Mouse (Mus musculus): Measurements from ENCODE around the gene Mllt10.
A peak's percentile ranks its signal among the peaks of the same experiment; 100 is the strongest.

Mllt10 gene

DNA sequence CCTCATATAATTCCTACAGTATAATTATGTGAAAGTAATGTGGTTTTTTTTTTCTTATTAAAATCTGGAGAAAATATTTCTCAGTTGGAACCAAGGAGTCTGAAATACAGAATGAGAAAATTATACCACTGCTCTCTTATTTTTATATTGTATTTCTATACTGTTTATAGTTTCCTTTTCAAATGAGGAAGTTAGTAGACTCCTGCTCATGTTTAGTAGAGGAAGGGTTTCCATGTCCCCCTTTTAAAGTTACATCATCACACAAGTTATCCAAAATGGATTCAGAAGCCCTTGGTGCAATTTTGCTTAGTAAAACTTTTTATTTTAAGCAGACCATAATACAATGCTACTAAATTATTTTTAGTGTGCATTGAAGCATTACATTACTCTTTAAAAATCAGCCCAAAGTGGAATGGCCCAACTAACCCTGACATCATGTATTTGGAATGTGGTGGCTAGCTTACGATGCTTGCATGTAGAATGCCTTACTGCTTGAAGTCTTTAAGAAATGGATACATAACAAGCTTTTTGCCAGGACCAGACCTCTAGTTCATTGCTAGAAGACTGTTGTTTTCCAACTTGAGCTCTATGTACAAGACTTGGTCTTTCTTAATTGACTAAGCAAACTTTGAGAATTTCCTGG, 146.9 kb downstream of the Mllt10 start:
- DNase-seq (ENCODE audit: low spot score in 2 of 2), result no peak

DNA sequence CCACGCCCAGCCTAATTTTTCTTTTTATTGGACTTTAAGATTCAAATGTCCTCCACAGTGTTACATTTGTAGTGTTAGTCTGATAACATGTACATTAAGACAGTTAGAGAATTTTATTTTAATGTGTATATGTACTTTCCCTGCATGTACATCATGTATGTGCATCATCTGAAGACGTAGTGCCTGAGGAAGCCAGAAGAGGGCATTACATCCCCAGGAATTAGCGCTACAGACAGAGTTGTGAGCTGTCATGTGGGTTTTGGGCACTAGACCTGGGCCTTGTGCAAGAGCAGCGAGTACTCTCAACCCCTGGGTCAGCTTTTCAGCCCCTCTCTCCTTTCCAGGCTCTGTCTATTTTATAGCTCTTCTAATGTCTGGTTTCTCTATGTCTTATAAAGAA, 147.9 kb downstream of the Mllt10 start:
- no peak for DNase-seq (ENCODE audit: low spot score in 2 of 2)

DNA sequence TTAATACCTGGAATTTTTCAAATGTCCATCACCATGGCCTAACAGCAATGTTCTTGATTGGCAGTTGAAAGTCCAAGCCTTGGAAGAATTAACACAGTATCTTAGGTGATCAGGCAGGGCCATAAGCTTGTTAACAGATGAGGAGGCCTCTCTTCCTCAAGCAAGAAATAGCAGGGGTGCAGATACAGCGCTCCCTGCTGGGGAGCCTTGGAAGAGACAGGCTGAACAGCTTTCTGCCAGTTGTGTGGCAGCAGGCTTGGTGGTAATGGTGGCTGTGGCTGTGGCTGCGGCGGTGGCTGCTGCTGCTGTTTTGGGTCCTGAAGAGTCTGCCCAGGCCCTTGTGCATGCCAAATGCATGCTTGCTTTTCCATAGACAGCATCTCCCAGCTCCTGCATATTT, 150.1 kb downstream of the Mllt10 start:
- peak in 1 of 2 experiments; percentile 41 for DNase-seq (ENCODE audit: low spot score in 2 of 2)

DNA sequence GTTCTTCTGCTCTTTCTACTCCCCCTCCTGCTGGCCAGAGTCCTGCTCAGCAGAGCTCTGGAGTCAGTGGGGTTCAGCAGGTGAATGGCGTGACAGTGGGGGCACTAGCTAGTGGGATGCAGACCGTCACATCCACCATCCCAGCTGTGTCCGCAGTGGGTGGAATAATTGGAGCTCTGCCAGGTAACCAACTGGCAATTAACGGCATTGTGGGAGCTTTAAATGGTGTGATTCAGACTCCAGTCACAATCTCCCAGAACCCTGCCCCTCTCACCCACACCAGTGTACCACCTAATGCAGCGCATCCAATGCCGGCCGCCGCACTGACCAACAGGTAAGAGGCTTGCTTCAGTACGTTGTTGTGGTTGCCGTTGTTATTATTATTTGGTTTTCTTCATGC, 151.8 kb downstream of the Mllt10 start:
- peak; percentile 37 to 51 for DNase-seq (ENCODE audit: low spot score in 2 of 2)

DNA sequence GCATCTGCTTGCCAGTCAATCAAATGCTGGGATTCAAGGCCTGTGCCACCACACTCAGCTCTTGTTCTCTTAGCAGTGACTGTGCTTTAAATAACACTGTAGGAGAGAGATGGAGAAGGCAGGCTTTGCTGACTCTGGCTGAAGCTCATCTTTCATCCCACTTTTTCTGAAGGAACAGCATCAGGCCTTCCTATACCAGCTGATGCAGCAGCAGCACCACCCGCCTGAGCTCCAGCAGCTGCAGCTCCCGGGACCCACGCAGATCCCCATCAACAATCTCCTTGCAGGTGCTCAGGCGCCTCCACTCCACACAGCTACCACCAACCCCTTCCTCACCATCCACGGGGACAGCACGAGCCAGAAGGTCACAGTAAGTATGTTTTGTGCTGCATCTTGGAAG, 153.5 kb downstream of the Mllt10 start:
- DNase-seq (ENCODE audit: low spot score in 2 of 2), result peak; percentile 73 to 74

DNA sequence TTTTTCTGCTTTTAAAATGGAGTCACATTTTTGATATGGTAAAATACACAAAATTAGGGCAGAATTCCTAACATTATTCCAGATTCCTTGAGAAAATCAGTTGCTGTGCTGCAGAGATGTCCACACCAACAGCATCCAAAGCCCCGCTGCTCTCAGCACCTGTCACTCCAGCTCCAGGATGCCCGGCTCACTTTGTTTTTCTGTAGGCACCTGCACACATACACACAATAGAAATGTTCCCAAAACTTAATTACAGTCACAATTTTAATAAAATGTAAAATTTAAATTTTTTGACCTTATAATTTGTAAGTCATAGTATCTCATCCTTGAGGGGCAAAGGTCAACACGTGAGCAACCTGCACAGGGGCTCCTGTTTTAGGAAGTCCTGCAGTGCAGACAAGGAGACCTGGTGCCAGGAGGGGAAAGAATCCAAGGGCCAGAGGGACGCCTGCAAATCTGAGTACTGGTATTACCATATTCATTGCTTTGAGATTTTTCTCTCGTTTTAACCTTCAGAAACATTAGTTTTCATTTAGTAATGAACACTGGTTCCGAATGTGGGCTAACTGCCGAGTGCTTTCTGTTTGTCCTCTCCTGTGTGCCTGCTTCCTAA, 154.3 kb downstream of the Mllt10 start:
- no peak for DNase-seq (ENCODE audit: low spot score in 2 of 2)

DNA sequence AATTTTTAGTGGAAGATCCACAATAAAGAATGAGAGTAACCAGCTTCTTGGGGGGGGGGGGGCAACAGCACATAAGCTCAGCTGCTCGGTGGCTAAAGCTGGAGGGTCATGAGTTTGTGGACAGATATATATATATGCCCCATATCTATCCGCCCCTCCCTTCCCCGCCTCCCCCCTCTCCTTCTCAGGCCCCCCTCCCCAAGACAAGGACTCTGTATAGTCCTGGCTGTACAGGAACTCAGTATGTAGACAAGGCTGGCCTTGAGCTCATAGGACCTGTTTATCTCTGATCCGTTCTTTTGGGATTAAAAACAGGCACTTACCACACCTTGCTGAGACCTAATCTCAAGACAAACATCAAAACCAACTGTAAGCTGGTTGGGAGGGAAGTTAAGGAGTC, 154.9 kb downstream of the Mllt10 start:
- DNase-seq (ENCODE audit: low spot score in 2 of 2), result no peak

DNA sequence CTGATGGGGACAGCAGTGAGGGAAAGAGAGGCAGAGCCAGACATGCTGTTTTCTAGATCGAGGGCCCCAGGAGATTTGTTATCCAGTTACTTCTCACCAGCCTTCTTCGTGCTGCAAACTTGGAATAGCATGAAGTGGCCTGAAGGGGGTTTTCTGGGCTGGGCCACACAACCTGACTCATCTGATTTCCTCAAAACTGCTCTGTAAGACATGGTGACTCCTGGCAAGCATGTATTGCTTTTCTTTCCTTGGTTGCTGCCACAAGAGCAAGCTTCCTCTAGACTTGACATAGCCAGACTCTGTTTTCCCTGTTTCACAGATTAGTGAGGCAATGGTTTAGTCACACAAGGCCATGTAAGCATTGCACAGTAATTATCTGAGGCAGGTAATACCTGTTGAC, 159.0 kb downstream of the Mllt10 start:
- DNase-seq (ENCODE audit: low spot score in 2 of 2), result no peak

DNA sequence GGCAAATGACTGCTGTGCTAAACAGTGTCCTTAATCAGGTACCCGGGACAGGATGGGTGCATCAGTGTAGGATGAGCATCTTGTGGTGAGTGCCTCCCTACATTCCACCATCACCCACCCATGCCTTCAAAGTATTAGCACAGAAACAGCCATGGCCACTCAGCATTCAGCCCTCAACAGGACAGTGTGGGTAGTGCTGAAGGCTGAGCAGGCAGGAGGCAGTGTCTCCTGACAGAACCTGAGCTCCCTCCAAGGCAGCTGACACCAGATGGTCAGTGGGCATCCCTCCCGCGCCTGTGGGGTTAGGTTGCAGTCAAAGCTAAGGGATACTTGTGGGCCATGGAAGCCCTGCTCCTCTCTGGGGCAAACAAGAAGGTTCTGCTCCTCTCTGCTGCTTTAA, 162.8 kb downstream of the Mllt10 start:
- DNase-seq (ENCODE audit: low spot score in 2 of 2), result no peak

DNA sequence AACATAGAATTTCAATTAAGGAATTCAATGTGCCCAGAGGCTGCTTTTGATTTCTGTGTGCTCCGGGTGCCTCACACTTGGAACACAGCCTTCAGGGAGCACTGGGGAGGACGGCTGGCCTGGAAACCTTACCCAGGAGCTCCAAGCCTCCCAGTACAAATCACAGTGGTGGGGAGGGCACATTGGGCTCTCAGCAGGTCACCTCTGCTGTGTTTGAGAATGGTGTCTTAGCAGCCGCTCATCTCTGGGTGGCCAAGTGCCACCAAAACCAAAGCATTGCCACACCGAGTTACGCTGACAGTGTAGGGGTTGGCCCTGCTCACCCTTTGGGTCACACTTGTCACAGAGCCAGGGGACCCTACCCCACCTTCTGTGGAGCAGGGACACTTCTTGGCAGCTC, 163.5 kb downstream of the Mllt10 start:
- DNase-seq (ENCODE audit: low spot score in 2 of 2), result no peak

DNA sequence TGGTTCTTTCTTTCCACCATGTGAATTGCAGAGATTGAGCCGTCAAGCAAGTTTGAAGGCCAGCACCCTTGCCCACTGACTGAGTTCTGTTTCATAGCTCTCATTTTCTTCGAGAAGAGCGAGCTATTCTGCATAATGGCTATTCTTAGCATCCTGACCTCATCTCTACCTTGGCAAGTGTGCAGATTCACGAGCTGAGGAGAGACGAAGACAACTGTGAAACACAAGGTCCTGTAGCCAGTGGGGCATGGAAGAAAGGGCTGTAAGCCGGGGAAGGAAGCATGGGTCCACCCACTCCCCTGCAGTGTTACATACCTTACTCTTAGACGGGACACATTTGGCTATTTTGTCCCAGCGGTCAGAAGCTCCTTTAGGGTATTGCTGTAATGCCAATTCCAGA, 164.1 kb downstream of the Mllt10 start:
- no peak for DNase-seq (ENCODE audit: low spot score in 2 of 2)

DNA sequence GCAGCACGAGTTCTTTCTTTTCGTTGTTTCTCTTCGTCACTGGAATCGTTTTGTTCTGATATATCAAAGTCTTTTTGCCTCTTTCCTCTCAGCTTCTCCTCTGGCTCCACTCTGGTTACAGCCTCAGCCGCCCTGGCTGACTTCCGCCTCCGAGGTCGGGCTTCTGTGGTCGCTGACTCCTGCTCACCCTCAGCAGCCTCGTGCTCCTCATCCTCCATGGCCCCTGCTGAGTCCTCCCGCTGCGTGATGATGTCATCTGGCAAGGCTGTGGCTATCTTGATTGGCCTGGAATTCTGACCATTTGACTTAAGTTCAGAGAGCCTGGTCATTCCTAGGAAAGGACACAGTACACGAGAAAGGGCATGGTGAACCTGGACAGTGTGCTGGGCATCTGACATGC, 164.5 kb downstream of the Mllt10 start:
- no peak for DNase-seq (ENCODE audit: low spot score in 2 of 2)

DNA sequence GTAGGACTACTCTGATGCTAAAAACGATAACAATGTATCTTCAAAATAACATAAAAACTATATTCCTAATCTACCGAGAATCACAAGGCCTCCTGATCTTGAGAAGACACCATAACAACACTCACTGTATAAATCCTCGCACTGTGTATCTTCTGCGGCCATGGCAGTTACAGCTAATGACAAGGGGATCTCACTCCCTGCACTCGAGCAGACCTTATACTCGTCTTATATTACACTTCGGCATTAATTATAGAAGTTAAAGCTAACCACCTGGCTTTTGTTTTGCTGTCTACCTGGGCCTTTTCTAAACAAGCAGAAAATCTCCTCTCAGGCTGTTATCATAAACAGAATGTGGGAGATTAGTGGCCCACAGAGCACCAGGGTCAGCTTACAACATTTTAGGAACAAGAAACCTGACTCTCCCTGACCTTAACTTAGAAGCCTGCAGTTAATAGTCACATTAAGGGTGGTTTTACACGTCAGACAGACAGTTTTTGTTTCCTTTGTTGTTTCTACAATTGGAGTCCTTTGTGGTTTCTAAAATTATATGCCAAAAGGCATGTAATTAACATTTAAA, 173.5 kb downstream of the Mllt10 start:
- DNase-seq (ENCODE audit: low spot score in 2 of 2), result no peak

DNA sequence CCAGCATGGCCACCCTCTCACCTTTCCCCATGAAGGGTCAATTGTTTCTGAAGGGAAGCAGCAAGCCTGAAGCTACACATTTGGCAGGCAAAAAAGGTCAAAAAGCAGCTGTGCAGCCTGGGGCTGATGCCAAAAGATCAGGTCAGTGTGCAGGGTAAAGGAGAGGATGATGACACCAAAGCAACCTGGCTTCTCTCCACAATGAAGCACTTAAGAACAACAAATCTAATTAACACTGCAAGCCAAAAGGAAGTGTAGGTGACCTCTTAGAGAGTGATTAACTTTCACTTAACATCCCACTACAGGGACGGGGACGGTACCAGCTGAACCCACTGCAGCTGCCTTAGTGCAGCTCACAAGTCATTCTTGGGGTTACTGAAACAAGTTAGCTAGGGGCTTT, 174.2 kb downstream of the Mllt10 start:
- DNase-seq (ENCODE audit: low spot score in 2 of 2), result no peak

DNA sequence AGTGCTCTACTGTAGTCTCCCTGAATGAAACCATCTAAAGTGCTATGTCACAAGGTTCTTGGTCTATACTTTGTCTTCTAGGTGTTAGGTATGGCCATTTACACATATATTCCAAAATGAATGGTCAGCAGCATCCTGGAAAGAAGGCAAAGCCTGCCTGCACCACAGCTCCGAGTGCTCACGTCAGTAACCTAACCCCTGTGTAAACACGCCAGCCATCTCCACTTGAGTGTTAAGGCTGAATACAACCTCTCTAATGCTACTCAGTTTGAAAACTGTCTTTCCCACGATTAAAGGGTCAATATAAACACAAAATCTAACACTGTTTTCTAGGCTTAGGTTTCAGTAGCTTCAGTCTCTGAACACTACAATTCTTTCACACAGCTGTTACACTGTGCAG, 176.1 kb downstream of the Mllt10 start:
- no peak for DNase-seq (ENCODE audit: low spot score in 2 of 2)

DNA sequence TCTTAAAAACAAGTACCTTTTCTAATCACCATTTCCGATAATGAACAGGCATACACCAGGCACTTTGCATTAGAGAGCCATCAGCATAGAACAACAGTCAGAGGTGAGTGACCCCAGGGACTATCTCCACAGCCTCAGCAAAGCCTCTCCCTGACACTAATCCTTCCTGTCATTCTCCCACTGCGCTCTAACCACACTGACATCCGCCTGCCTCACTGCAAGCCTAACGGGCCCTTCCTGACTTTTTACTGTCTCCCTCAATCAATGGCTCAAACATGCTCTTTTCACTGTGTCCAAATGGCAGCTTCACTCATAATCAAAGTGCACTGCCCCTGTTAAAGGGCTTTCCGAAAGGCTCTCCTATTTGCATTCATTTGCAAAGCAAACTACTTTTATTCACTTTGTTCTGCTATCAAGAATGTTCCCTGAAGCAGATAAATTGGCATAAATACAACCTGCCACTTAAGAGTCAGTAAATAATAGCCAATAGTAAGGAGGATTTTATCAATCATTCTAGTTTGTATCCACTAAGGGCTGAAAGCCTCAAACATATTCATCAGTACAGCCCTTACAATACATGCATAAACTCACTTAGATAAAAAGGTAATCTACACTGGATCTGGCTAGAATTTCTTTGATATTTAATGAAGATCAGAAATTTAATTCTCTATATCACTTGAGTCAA, 178.0 kb downstream of the Mllt10 start:
- no peak for DNase-seq (ENCODE audit: low spot score in 2 of 2)

DNA sequence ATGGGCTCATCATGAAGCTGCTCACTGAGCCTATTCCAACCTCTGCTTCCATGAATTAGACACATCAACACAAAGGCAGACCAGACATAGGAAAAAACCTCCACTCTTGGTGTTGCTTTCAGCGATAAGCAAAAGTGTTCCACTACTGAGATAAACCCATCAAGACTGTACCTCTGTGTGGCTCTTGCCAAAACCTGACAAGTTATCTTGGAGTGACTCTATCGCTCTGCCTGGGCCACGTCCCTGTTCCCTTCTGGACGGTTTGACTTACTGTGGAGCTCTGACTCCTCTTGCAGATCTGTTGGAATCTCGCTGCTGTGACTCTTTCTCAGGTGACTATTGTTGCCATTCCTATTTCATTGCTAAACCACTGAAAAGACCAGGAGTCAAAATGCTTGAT, 180.5 kb downstream of the Mllt10 start:
- DNase-seq (ENCODE audit: low spot score in 2 of 2), result no peak

DNA sequence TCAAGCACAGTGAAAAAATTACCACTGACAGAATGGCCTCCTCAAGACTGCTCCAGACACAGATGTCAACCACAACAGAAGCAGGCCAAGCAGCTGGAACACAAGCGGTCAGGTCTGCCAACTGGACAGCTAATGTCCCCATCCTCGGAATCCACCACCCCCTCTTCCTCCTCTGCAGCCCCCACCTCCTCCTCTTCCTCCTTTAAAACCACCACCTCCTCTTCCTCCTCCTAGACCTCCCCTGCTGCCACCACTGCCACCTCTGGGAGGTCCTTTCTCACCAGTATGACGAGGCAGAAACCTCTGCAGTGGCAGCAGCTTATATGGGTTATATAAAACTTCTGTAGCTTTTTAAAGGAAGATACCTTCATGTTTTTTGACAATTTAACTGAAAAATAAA, 194.2 kb downstream of the Mllt10 start:
- DNase-seq (ENCODE audit: low spot score in 2 of 2), result no peak

Data from frontal cortex, postnatal 36 days (tissue).